Mouse (Mus musculus) heart, postnatal 0 days (tissue): Measurements from ENCODE around the gene Fgfr2.

Source experiments
- CTCF ChIP-seq: IDR thresholded peaks from 2 replicates; pipeline ENCODE4 v1.5.1; 2016; ENCODE audit warnings: antibody characterized with exemption, control low read depth, low read depth
- EP300 ChIP-seq: IDR thresholded peaks from 2 replicates; pipeline ENCODE4 v1.6.1; 2016; ENCODE audit warnings: antibody characterized with exemption, low read depth

DNA sequence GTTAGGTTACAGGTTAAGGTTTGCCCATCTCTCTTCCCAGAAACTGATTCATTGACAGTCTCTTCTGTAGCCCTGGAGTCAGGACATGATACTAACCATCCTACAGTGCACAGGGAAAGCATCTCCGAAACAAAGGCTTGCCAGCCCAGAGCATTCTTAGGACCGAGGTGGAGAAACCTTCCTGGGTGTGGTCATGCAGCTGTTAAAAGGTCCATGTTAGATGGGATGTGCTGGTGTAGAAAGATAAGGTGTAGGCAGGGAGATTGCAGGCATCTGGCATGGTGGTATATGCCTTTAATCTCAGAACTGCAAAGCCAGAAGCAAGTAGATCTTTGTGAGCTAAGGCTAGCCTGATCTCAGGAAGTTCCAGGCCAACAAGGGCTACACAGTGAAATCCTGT, 1698.2 kb downstream of the Fgfr2 start:
- TF ChIP-seq EP300: no peak
- no peak for TF ChIP-seq CTCF
